Mouse (Mus musculus) lung, postnatal 0 days (tissue): ENCODE results near the gene Srsf9.

Source experiments
- CTCF ChIP-seq: IDR thresholded peaks from 2 replicates; pipeline ENCODE4 v1.5.1; 2016; ENCODE audit warnings: antibody characterized with exemption, mild to moderate bottlenecking
- EP300 ChIP-seq: IDR thresholded peaks from 2 replicates; pipeline ENCODE4 v1.6.1; 2016; ENCODE audit warnings: antibody characterized with exemption, mild to moderate bottlenecking, control low read depth

DNA sequence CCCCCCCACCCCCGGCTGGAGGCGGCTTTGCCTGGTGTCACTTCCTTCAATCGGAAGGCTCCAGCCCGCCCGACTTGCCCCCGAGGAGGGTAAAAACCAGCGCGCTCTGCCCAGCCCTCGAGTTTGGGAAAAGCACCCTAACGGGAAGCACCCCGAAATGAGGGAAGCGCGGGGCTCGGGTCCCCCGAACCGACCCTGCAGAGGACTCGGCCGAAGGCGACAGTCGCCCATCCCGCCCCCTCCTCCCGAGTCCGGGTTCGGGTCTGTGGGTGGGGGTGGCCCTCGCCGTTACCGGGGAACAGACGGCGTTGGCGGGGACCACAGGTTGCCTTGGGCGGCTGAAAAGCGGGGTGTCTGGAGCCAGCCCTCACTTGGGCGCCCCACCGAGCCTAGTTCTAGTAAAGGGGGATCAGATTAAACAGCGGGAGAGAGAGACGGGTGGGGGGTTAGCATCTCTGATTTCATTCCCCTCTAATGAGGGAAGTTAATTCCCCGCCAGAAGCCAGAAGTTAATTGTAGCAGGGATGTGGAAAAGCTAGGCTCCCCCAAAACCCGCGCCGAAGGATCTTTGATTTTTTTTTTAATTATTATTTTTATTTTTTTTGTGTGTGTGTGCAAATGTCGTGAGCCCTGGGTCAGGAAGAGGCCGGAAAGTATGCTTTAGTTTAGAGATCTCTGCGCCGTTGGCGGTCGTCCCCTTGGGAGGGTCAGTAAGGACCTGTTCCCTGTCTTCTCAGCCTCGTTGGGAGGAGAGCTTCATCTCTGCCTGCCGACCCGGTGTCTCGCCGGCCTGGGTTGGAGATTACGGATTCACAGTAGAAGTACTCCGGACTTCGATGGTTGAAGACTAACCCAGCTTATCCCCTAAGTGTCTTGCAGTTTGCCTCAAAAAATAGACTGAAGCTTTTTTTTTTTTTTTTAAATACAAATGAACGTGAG is 902 bp downstream of the Srsf9 start:
- TF ChIP-seq CTCF (no peak), EP300 (no peak)
